Mouse (Mus musculus): ENCODE results near the gene Ttyh1. TPM values are rescaled to one million over a fixed set of nuclear protein-coding genes. Genes with fewer than 3 reads are reported as not detected.

Ttyh1 gene
- polyA plus RNA-seq (2015; fragmentation: Nextera tagmentation; extraction: Ambion mirVana), result 2.1 and 3.0 TPM in 2 replicates

- H3K27me3 ChIP-seq, result peaks cover 40% of the 10 kb centered on the region
- H3K27ac ChIP-seq, result no peak within 1 kb of the TSS
- H3K4me2 ChIP-seq, result peak within 1 kb of the TSS; percentile 80
- peaks cover 18% of the 10 kb centered on the region for H3K4me1 ChIP-seq
- peak within 1 kb of the TSS; percentile 47 for H3K4me3 ChIP-seq (replicated peaks)
- ATAC-seq (replicated peaks; ENCODE audit: low FRiP score), result peak; percentile 47; the same call in 1 of the 2 replicates
- WGBS, result under 1% methylated on average over 36 of the region's 37 CpGs
- peak within 1 kb of the TSS; percentile 39; the same call in 1 of the 2 replicates for H3K9ac ChIP-seq
- no peaks in the 10 kb centered on the region for H3K9me3 ChIP-seq (replicated peaks)
- H3K36me3 ChIP-seq, result no peaks in the 10 kb centered on the region
Measured at GRCm38 (mm10) chr7:4119344-4119902, at the start of gene Ttyh1. TSS of gene Ttyh1 (plus strand) at chr7:4119408.

GRCm38 (mm10) chr7:4071066-4071465, 48.1 kb upstream of the Ttyh1 start:
- H3K9ac ChIP-seq, result no peak overlapping the region
- no peaks in the 10 kb centered on the region for H3K4me1 ChIP-seq
- H3K27me3 ChIP-seq, result no peaks in the 10 kb centered on the region
- whole genome bisulfite sequencing, result 87% methylated on average over 6 of the region's 6 CpGs
- no peaks in the 10 kb centered on the region for H3K36me3 ChIP-seq
- H3K4me2 ChIP-seq, result no peak overlapping the region
- H3K27ac ChIP-seq, result no peak overlapping the region
- no peak overlapping the region for H3K4me3 ChIP-seq (replicated peaks)
- no peak for ATAC-seq (replicated peaks; ENCODE audit: low FRiP score)
- no peaks in the 10 kb centered on the region for H3K9me3 ChIP-seq (replicated peaks)

GRCm38 (mm10) chr7:4073144-4073543, 46.1 kb upstream of the Ttyh1 start:
- no peak for ATAC-seq (replicated peaks; ENCODE audit: low FRiP score)
- no peaks in the 10 kb centered on the region for H3K27me3 ChIP-seq
- H3K9ac ChIP-seq, result no peak overlapping the region
- no peaks in the 10 kb centered on the region for H3K36me3 ChIP-seq
- no peaks in the 10 kb centered on the region for H3K4me1 ChIP-seq
- no peak overlapping the region for H3K4me3 ChIP-seq (replicated peaks)
- no peaks in the 10 kb centered on the region for H3K9me3 ChIP-seq (replicated peaks)
- H3K27ac ChIP-seq, result no peak overlapping the region
- H3K4me2 ChIP-seq, result no peak overlapping the region
- WGBS, result 74% methylated on average over 3 of the region's 3 CpGs

- Histone ChIP-seq H3K9me3 (replicated peaks) (no peaks in the 10 kb centered on the region), H3K27ac (no peak overlapping the region), H3K4me3 (replicated peaks) (no peak overlapping the region), H3K4me2 (no peak overlapping the region), H3K4me1 (no peaks in the 10 kb centered on the region), H3K27me3 (no peaks in the 10 kb centered on the region), H3K9ac (no peak overlapping the region), H3K36me3 (no peaks in the 10 kb centered on the region)
- no peak for ATAC-seq (replicated peaks; ENCODE audit: low FRiP score)
- 84% methylated on average over 7 of the region's 7 CpGs for WGBS
Measured at GRCm38 (mm10) chr7:4079511-4079910, 39.7 kb upstream of the Ttyh1 start.

GRCm38 (mm10) chr7:4080552-4080951, 38.7 kb upstream of the Ttyh1 start:
- no peaks in the 10 kb centered on the region for H3K36me3 ChIP-seq
- H3K27ac ChIP-seq, result no peak overlapping the region
- H3K9me3 ChIP-seq (replicated peaks), result no peaks in the 10 kb centered on the region
- no peaks in the 10 kb centered on the region for H3K4me1 ChIP-seq
- H3K4me2 ChIP-seq, result no peak overlapping the region
- 90% methylated on average over 4 of the region's 4 CpGs for WGBS
- H3K4me3 ChIP-seq (replicated peaks), result no peak overlapping the region
- no peak for ATAC-seq (replicated peaks; ENCODE audit: low FRiP score)
- no peaks in the 10 kb centered on the region for H3K27me3 ChIP-seq
- H3K9ac ChIP-seq, result no peak overlapping the region

GRCm38 (mm10) chr7:4081706-4082105, 37.5 kb upstream of the Ttyh1 start:
- ATAC-seq (replicated peaks; ENCODE audit: low FRiP score), result no peak
- H3K4me2 ChIP-seq, result no peak overlapping the region
- no peaks in the 10 kb centered on the region for H3K27me3 ChIP-seq
- H3K27ac ChIP-seq, result no peak overlapping the region
- no peaks in the 10 kb centered on the region for H3K4me1 ChIP-seq
- H3K36me3 ChIP-seq, result no peaks in the 10 kb centered on the region
- H3K9ac ChIP-seq, result no peak overlapping the region
- H3K9me3 ChIP-seq (replicated peaks), result no peaks in the 10 kb centered on the region
- H3K4me3 ChIP-seq (replicated peaks), result no peak overlapping the region

GRCm38 (mm10) chr7:4082804-4083203, 36.4 kb upstream of the Ttyh1 start:
- H3K4me2 ChIP-seq, result no peak overlapping the region
- no peaks in the 10 kb centered on the region for H3K36me3 ChIP-seq
- no peaks in the 10 kb centered on the region for H3K9me3 ChIP-seq (replicated peaks)
- H3K9ac ChIP-seq, result no peak overlapping the region
- no peak for ATAC-seq (replicated peaks; ENCODE audit: low FRiP score)
- no peaks in the 10 kb centered on the region for H3K4me1 ChIP-seq
- H3K27me3 ChIP-seq, result no peaks in the 10 kb centered on the region
- WGBS, result 36% methylated on average over 2 of the region's 2 CpGs
- H3K4me3 ChIP-seq (replicated peaks), result no peak overlapping the region
- no peak overlapping the region for H3K27ac ChIP-seq

GRCm38 (mm10) chr7:4084161-4084560, 35.0 kb upstream of the Ttyh1 start:
- no peak overlapping the region for H3K4me2 ChIP-seq
- no peak for ATAC-seq (replicated peaks; ENCODE audit: low FRiP score)
- no peak overlapping the region for H3K9ac ChIP-seq
- H3K9me3 ChIP-seq (replicated peaks), result no peaks in the 10 kb centered on the region
- WGBS, result 76% methylated on average over 6 of the region's 6 CpGs
- H3K4me3 ChIP-seq (replicated peaks), result no peak overlapping the region
- H3K27me3 ChIP-seq, result no peaks in the 10 kb centered on the region
- no peaks in the 10 kb centered on the region for H3K36me3 ChIP-seq
- H3K4me1 ChIP-seq, result no peaks in the 10 kb centered on the region
- H3K27ac ChIP-seq, result no peak overlapping the region

GRCm38 (mm10) chr7:4085562-4085961, 33.6 kb upstream of the Ttyh1 start:
- no peak overlapping the region for H3K9ac ChIP-seq
- H3K4me1 ChIP-seq, result no peaks in the 10 kb centered on the region
- no peaks in the 10 kb centered on the region for H3K36me3 ChIP-seq
- no peak overlapping the region for H3K27ac ChIP-seq
- no peak for ATAC-seq (replicated peaks; ENCODE audit: low FRiP score)
- H3K9me3 ChIP-seq (replicated peaks), result no peaks in the 10 kb centered on the region
- no peak overlapping the region for H3K4me2 ChIP-seq
- no peak overlapping the region for H3K4me3 ChIP-seq (replicated peaks)
- no peaks in the 10 kb centered on the region for H3K27me3 ChIP-seq

- Histone ChIP-seq H3K4me3 (replicated peaks) (no peak overlapping the region), H3K9me3 (replicated peaks) (no peaks in the 10 kb centered on the region), H3K9ac (no peak overlapping the region), H3K27ac (no peak overlapping the region), H3K27me3 (no peaks in the 10 kb centered on the region), H3K4me2 (no peak overlapping the region), H3K36me3 (no peaks in the 10 kb centered on the region), H3K4me1 (no peaks in the 10 kb centered on the region)
- no peak for ATAC-seq (replicated peaks; ENCODE audit: low FRiP score)
- 87% methylated on average over 4 of the region's 4 CpGs for WGBS
Measured at GRCm38 (mm10) chr7:4087238-4087895, 31.8 kb upstream of the Ttyh1 start.

GRCm38 (mm10) chr7:4087896-4088480, 31.2 kb upstream of the Ttyh1 start:
- H3K4me1 ChIP-seq, result no peaks in the 10 kb centered on the region
- WGBS, result 83% methylated on average over 6 of the region's 6 CpGs
- H3K9me3 ChIP-seq (replicated peaks), result no peaks in the 10 kb centered on the region
- H3K4me2 ChIP-seq, result no peak overlapping the region
- H3K27ac ChIP-seq, result no peak overlapping the region
- ATAC-seq (replicated peaks; ENCODE audit: low FRiP score), result no peak
- H3K27me3 ChIP-seq, result no peaks in the 10 kb centered on the region
- H3K4me3 ChIP-seq (replicated peaks), result no peak overlapping the region
- H3K36me3 ChIP-seq, result no peaks in the 10 kb centered on the region
- no peak overlapping the region for H3K9ac ChIP-seq

GRCm38 (mm10) chr7:4088679-4089078, 30.5 kb upstream of the Ttyh1 start:
- 86% methylated on average over 2 of the region's 2 CpGs for WGBS
- Histone ChIP-seq H3K36me3 (no peaks in the 10 kb centered on the region), H3K9ac (no peak overlapping the region), H3K27ac (no peak overlapping the region), H3K27me3 (no peaks in the 10 kb centered on the region), H3K4me2 (no peak overlapping the region), H3K4me3 (replicated peaks) (no peak overlapping the region), H3K9me3 (replicated peaks) (no peaks in the 10 kb centered on the region), H3K4me1 (no peaks in the 10 kb centered on the region)
- ATAC-seq (replicated peaks; ENCODE audit: low FRiP score), result no peak
